Mouse (Mus musculus): ENCODE measurements around the gene Thop1.

DNA sequence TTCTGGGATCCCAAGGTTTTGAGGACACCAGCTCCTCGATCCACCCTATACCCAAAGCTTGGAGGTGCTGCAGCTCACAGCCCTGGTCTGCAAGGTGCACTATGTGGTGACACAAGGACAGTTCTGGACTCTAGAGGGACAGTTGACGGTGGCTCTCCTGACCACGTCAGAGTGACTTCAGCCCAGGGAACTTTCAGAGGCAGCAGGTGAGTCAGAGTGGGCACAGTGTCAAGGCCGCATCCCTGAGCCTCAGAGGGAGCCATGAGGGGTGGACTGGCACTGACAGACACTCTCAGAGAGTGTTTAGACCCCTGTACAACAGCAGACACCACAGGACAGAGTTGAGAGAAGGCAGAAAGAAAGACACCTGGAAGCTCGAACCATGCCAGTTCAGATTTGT, 17.3 kb upstream of the Thop1 start:
- TF ChIP-seq CTCF (conservative IDR thresholded peaks at IDR 0.05; ENCODE audit: low read length) (no peak), NANOG (IDR thresholded peaks at IDR 0.05; ENCODE audit: borderline replicate concordance, low read length) (no peak)
